Mouse (Mus musculus) CH12.LX (cell line): ENCODE measurements around the gene Ccdc185. TPM values are rescaled to one million over a fixed set of nuclear protein-coding genes. Genes with fewer than 3 reads are reported as not detected.

ENCODE experiments used
- DNase-seq: peaks from one replicate; pipeline ENCODE4 v3.0.0-alpha.2; 2013; ENCODE audit errors: extremely low read depth
- H3K27ac ChIP-seq: 2 replicates; pipeline ENCODE4 v1.5.1; 2012; ENCODE audit warnings: low read depth, mild to moderate bottlenecking, control low read depth, moderate library complexity; ENCODE audit not compliant: insufficient read depth
- H3K27me3 ChIP-seq: replicated peaks from 2 replicates; pipeline ENCODE3; 2012; ENCODE audit warnings: inconsistent platforms
- H3K36me3 ChIP-seq, 2 experiments: replicated peaks in 1 of 2; 2 replicates each; pipeline versions ENCODE3 to v1.6.1; 2012; ENCODE audit warnings: inconsistent platforms in 1 of 2, low read length in 1 of 2, mild to moderate bottlenecking in 1 of 2, mixed read lengths in 1 of 2, moderate library complexity in 1 of 2; ENCODE audit not compliant: control insufficient read depth in 1 of 2, insufficient read depth in 1 of 2
- H3K4me1 ChIP-seq, 2 experiments: 2 replicates each; pipeline ENCODE4 v1.6.1; 2012; ENCODE audit warnings: inconsistent platforms in 1 of 2, moderate library complexity in 1 of 2; ENCODE audit not compliant: insufficient read depth in 2 of 2, control insufficient read depth in 1 of 2
- H3K4me2 ChIP-seq: 2 replicates; pipeline ENCODE4 v1.6.1; 2012; ENCODE audit warnings: low read depth, mild to moderate bottlenecking, control low read depth; ENCODE audit not compliant: poor library complexity, insufficient read depth, severe bottlenecking
- H3K4me3 ChIP-seq, 3 experiments: fragments of 150-350 bp in 1 of 3; sonication (generic) in 1 of 3; replicated peaks in 1 of 3; 2 replicates each; pipeline versions ENCODE3 to v1.5.1; 2011 to 2012; ENCODE audit warnings: low read depth in 2 of 3, low read length in 2 of 3, mild to moderate bottlenecking in 2 of 3, moderate library complexity in 2 of 3, control low read depth in 1 of 3, improper control_type of control experiment in 1 of 3, inconsistent platforms in 1 of 3, mixed read lengths in 1 of 3; ENCODE audit not compliant: poor library complexity in 1 of 3
- H3K79me2 ChIP-seq: replicated peaks from 2 replicates; pipeline ENCODE4 v1.6.1; 2012; ENCODE audit warnings: mild to moderate bottlenecking, moderate library complexity; ENCODE audit not compliant: control insufficient read depth, poor library complexity, insufficient read depth, severe bottlenecking; ENCODE audit errors: extremely low read depth
- H3K9ac ChIP-seq: 2 replicates; pipeline ENCODE4 v1.6.1; 2012; ENCODE audit warnings: low read depth, mild to moderate bottlenecking, control low read depth, moderate library complexity; ENCODE audit not compliant: insufficient read depth
- H3K9me3 ChIP-seq: replicated peaks from 2 replicates; pipeline ENCODE3; 2012; ENCODE audit warnings: low read length, inconsistent platforms, mixed read lengths
- BHLHE40 ChIP-seq: IDR thresholded peaks from 2 replicates; pipeline ENCODE4 v1.6.1; 2011; ENCODE audit warnings: mild to moderate bottlenecking, low read depth, low read length, improper control_type of control experiment
- CHD1 ChIP-seq: IDR thresholded peaks from 2 replicates; pipeline ENCODE4 v1.6.1; 2012; ENCODE audit warnings: low read depth, low read length, improper control_type of control experiment, inconsistent platforms
- CHD2 ChIP-seq: IDR thresholded peaks from 2 replicates; pipeline ENCODE4 v1.6.1; 2011; ENCODE audit warnings: low read length, improper control_type of control experiment
- ETS1 ChIP-seq: conservative IDR thresholded peaks from 2 replicates; pipeline ENCODE4 v1.6.1; 2012; ENCODE audit warnings: low read depth, mild to moderate bottlenecking, inconsistent platforms, low read length, improper control_type of control experiment, moderate library complexity
- JUN ChIP-seq: IDR thresholded peaks from 2 replicates; pipeline ENCODE4 v1.6.1; 2011; ENCODE audit warnings: low read depth, mild to moderate bottlenecking, low read length, improper control_type of control experiment, moderate library complexity; ENCODE audit not compliant: insufficient read depth
- JUND ChIP-seq: conservative IDR thresholded peaks from 2 replicates; pipeline ENCODE4 v1.6.1; 2011; ENCODE audit warnings: low read depth, low read length, improper control_type of control experiment
- MAFK ChIP-seq: IDR thresholded peaks from 2 replicates; pipeline ENCODE4 v1.6.1; 2011; ENCODE audit warnings: low read length, improper control_type of control experiment; ENCODE audit not compliant: insufficient replicate concordance
- MEF2A ChIP-seq: IDR thresholded peaks from 2 replicates; pipeline ENCODE4 v1.6.1; 2014; ENCODE audit warnings: low read depth, mild to moderate bottlenecking, inconsistent platforms, low read length, improper control_type of control experiment, borderline replicate concordance
- MXI1 ChIP-seq: IDR thresholded peaks from 2 replicates; pipeline ENCODE4 v1.6.1; 2011; ENCODE audit warnings: mild to moderate bottlenecking, low read depth, low read length, improper control_type of control experiment
- MYC ChIP-seq: IDR thresholded peaks from 2 replicates; pipeline ENCODE4 v1.6.1; 2011; ENCODE audit warnings: low read depth, mild to moderate bottlenecking, improper control_type of control experiment, low read length
- POLR2AphosphoS2 ChIP-seq: IDR thresholded peaks from 2 replicates; pipeline ENCODE4 v1.6.1; 2011; ENCODE audit warnings: low read depth, low read length, improper control_type of control experiment
- TBP ChIP-seq: conservative IDR thresholded peaks from 2 replicates; pipeline ENCODE4 v1.6.1; 2011; ENCODE audit warnings: low read depth, low read length, improper control_type of control experiment
- TCF12 ChIP-seq: IDR thresholded peaks from 2 replicates; pipeline ENCODE4 v1.6.1; 2014; ENCODE audit warnings: low read depth, mild to moderate bottlenecking, inconsistent platforms, low read length, improper control_type of control experiment
- USF1 ChIP-seq: IDR thresholded peaks from 2 replicates; pipeline ENCODE4 v1.6.1; 2014; ENCODE audit warnings: low read depth, mild to moderate bottlenecking, inconsistent platforms, low read length, improper control_type of control experiment
- ZMIZ1 ChIP-seq: IDR thresholded peaks from 2 replicates; pipeline ENCODE4 v1.6.1; 2012; ENCODE audit warnings: low read depth, mild to moderate bottlenecking, inconsistent platforms, low read length, improper control_type of control experiment
- ZNF384 ChIP-seq: IDR thresholded peaks from 2 replicates; pipeline ENCODE4 v1.6.1; 2012; ENCODE audit warnings: low read depth, low read length, improper control_type of control experiment, inconsistent platforms
- dilution Hi-C: fragments of 300-500 bp; cut with MboI; formaldehyde crosslinking; loops from 2 replicates; pipeline ENCODE4 v1.14.3; 2020; ENCODE audit warnings: low sequenced_read_pairs; ENCODE audit not compliant: extremely low pct_unique_long_range_greater_than_20kb, extremely low pct_ligation_motif_present
- in situ Hi-C: fragments of 300-500 bp; cut with MboI; formaldehyde crosslinking; loops from 3 replicates; pipeline ENCODE4 v1.14.3; 2019; ENCODE audit warnings: low sequenced_read_pairs, low pct_ligation_motif_present, low pct_unique_long_range_greater_than_20kb, mixed read lengths
- polyA plus RNA-seq: library from polyadenylated mRNA; unstranded; fragments of >175 nt; gene quantifications from 2 replicates; pipeline ENCODE4 v1.2.1, GENCODE M21; 2012; ENCODE audit warnings: low read depth; ENCODE audit not compliant: insufficient read length
- total RNA-seq, 2 experiments: library from RNA; depleted of rRNA; stranded (reverse); fragments of 300-350 nt in 1 of 2; fragments of >200 nt in 1 of 2; gene quantifications; 2 replicates each; pipeline ENCODE4 v1.2.3; 2012 to 2014

The Ccdc185 gene
- total and polyA plus RNA-seq, 3 experiments: not detected

- H3K27ac ChIP-seq: no peak overlapping the region
- no peaks in the 10 kb centered on the region for H3K79me2 ChIP-seq
- in situ Hi-C loops (no loop called here), dilution Hi-C loops (no loop called here)
- H3K36me3 ChIP-seq: no peaks in the 10 kb centered on the region
- no peak for DNase-seq
- H3K4me1 ChIP-seq: peaks cover 0 to 9% of the 10 kb centered on the region in 2 experiments; a peak in 2 of 4 replicates
- no peak overlapping the region for H3K4me3 ChIP-seq
- no peaks in the 10 kb centered on the region for H3K9me3 ChIP-seq
- no peak overlapping the region for H3K4me2 ChIP-seq
- no peaks in the 10 kb centered on the region for H3K27me3 ChIP-seq
- no peak overlapping the region for H3K9ac ChIP-seq
- no peak for TF ChIP-seq ETS1
- TF ChIP-seq TCF12: no peak
- TF ChIP-seq JUN: no peak
- no peak for TF ChIP-seq BHLHE40
- no peak for TF ChIP-seq POLR2AphosphoS2
- no peak for TF ChIP-seq MAFK
- no peak for TF ChIP-seq MEF2A
- TF ChIP-seq TBP: no peak
- no peak for TF ChIP-seq USF1
- TF ChIP-seq JUND: no peak
- TF ChIP-seq CHD2: no peak
- no peak for TF ChIP-seq ZMIZ1
- TF ChIP-seq CHD1: no peak
Observed at GRCm38 (mm10) chr1:182735891-182736290, 13.1 kb downstream of the Ccdc185 start.

- no peaks in the 10 kb centered on the region for H3K27me3 ChIP-seq
- no peaks in the 10 kb centered on the region for H3K9me3 ChIP-seq
- 0 out of 2 replicates have a peak overlapping the region, but pooled peaks have one; percentile 9 for H3K4me2 ChIP-seq
- TF ChIP-seq MXI1 (no peak), ZNF384 (no peak), MYC (no peak)
- dilution Hi-C loops: no loop called here
- H3K9ac ChIP-seq: no peak overlapping the region
- H3K79me2 ChIP-seq: no peaks in the 10 kb centered on the region
- no peak for DNase-seq
- no peak overlapping the region for H3K27ac ChIP-seq
- H3K4me3 ChIP-seq: no peak overlapping the region
- H3K36me3 ChIP-seq: no peaks in the 10 kb centered on the region
- in situ Hi-C loops: no loop called here
- H3K4me1 ChIP-seq: peaks cover 0 to 9% of the 10 kb centered on the region in 2 experiments; a peak in 2 of 4 replicates
Observed at GRCm38 (mm10) chr1:182732695-182733094, 16.3 kb downstream of the Ccdc185 start.
